Mouse (Mus musculus) C2C12 (cell line): ENCODE measurements at regions not wholly inside any gene's neighbourhood (a gene's known extent, or its start where the extent isn't known, plus 50 kb on each side); places are given as distances from the start of the nearest gene placed in this dataset.

Experiments
- CTCF ChIP-seq: IDR thresholded peaks from one replicate; pipeline ENCODE4 v1.5.1; 2011; ENCODE audit not compliant: control insufficient read depth, insufficient read depth, insufficient read length
- MAX ChIP-seq: IDR thresholded peaks from one replicate; pipeline ENCODE4 v1.6.1; 2011; ENCODE audit warnings: mild to moderate bottlenecking, control low read depth

GRCm38 (mm10) chr13:83020829-83021228 lies 483.0 kb upstream of the Mef2c start:
- no peak for TF ChIP-seq CTCF
- TF ChIP-seq MAX, result no peak
